Mouse (Mus musculus) MEL (cell line): Measurements from ENCODE around the gene Fndc3b.

ENCODE experiments used
- CTCF ChIP-seq, 3 experiments: IDR thresholded peaks in 2 of 3; conservative IDR thresholded peaks in 1 of 3; 2 replicates each; pipeline ENCODE4 v1.5.1; 2011 to 2012; ENCODE audit warnings: low read length in 3 of 3, low read depth in 2 of 3, mild to moderate bottlenecking in 2 of 3, improper control_type of control experiment in 1 of 3, inconsistent platforms in 1 of 3, mixed read lengths in 1 of 3, moderate library complexity in 1 of 3; ENCODE audit not compliant: control insufficient read depth in 1 of 3, insufficient read depth in 1 of 3, poor library complexity in 1 of 3, severe bottlenecking in 1 of 3
- E2F4 ChIP-seq: IDR thresholded peaks from 2 replicates; pipeline ENCODE4 v1.6.1; 2011; ENCODE audit warnings: low read depth, low read length, improper control_type of control experiment, borderline replicate concordance
- EP300 ChIP-seq, 2 experiments: IDR thresholded peaks; 2 replicates each; pipeline ENCODE4 v1.6.1; 2011; ENCODE audit warnings: improper control_type of control experiment in 2 of 2, low read length in 2 of 2, low read depth in 1 of 2, mild to moderate bottlenecking in 1 of 2
- MAZ ChIP-seq: IDR thresholded peaks from 2 replicates; pipeline ENCODE4 v1.6.1; 2012; ENCODE audit warnings: low read depth, mild to moderate bottlenecking, inconsistent platforms, low read length, improper control_type of control experiment
- POLR2A ChIP-seq, 2 experiments: IDR thresholded peaks; 2 replicates each; pipeline ENCODE4 v1.6.1; 2011 to 2012; ENCODE audit warnings: low read length in 2 of 2, mild to moderate bottlenecking in 2 of 2, control low read depth in 1 of 2, improper control_type of control experiment in 1 of 2, low read depth in 1 of 2, moderate library complexity in 1 of 2; ENCODE audit not compliant: control insufficient read depth in 1 of 2, insufficient read depth in 1 of 2, poor library complexity in 1 of 2
- POLR2AphosphoS2 ChIP-seq: IDR thresholded peaks from 2 replicates; pipeline ENCODE4 v1.6.1; 2011; ENCODE audit warnings: low read length, improper control_type of control experiment
- USF2 ChIP-seq, 2 experiments: IDR thresholded peaks; 2 replicates each; pipeline ENCODE4 v1.6.1; 2011 to 2012; ENCODE audit warnings: improper control_type of control experiment in 2 of 2, low read length in 2 of 2, borderline replicate concordance in 1 of 2, inconsistent platforms in 1 of 2, low read depth in 1 of 2, mild to moderate bottlenecking in 1 of 2; ENCODE audit not compliant: insufficient read depth in 1 of 2
- ZC3H11A ChIP-seq: IDR thresholded peaks from 2 replicates; pipeline ENCODE4 v1.6.1; 2012; ENCODE audit warnings: low read depth, mild to moderate bottlenecking, inconsistent platforms, low read length, improper control_type of control experiment

GRCm38 (mm10) chr3:27631112-27631511, 80.0 kb downstream of the Fndc3b start:
- TF ChIP-seq USF2 (IDR thresholded peaks at IDR 0.05; ENCODE audit: borderline replicate concordance in 1 of 2, insufficient read depth in 1 of 2, low read depth in 1 of 2, low read length in 2 of 2): no peak
- TF ChIP-seq CTCF (IDR thresholded peaks at IDR 0.05 in 2 of 3, conservative IDR thresholded peaks at IDR 0.05 in 1 of 3; ENCODE audit: control insufficient read depth in 1 of 3, insufficient read depth in 1 of 3, low read depth in 2 of 3, low read length in 3 of 3, poor library complexity in 1 of 3, severe bottlenecking in 1 of 3): no peak
- no peak for TF ChIP-seq E2F4
- TF ChIP-seq ZC3H11A: no peak
- TF ChIP-seq EP300 (IDR thresholded peaks at IDR 0.05; ENCODE audit: low read depth in 1 of 2, low read length in 2 of 2): no peak
- TF ChIP-seq POLR2A (IDR thresholded peaks at IDR 0.05; ENCODE audit: control insufficient read depth in 1 of 2, insufficient read depth in 1 of 2, low read depth in 1 of 2, low read length in 2 of 2, poor library complexity in 1 of 2): no peak
- no peak for TF ChIP-seq MAZ
- TF ChIP-seq POLR2AphosphoS2: no peak
